Mouse (Mus musculus): ENCODE measurements around the gene March1.

GRCm38 (mm10) chr8:66397811-66398210, 780.1 kb downstream of the March1 start:
- TF ChIP-seq CTCF (IDR thresholded peaks at IDR 0.05; ENCODE audit: borderline replicate concordance, insufficient read depth, low read length) (no peak), POLR2A (IDR thresholded peaks at IDR 0.05; ENCODE audit: low read depth, low read length) (no peak)

Data from embryonic fibroblast, embryonic 13.5 days (primary cell).